Mouse (Mus musculus): ENCODE results near the gene Ap3b1.

DNA sequence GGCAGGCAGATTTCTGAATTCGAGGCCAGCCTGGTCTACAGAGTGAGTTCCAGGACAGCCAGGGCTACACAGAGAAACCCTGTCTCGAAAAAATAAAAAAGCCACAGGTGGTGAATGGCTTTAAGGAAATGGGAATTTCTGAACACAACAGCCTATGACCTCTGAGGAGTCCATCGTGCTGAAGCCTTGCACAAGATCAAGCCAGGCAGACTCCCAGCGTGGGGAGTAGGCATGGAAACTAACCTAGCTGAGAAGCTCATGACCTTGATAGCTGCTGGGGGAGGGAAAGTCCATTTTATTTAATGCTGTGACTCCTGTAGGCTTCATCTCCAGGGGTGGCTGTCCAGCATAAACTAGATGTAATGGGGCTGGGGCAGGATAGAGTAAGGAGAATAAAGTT lies 159.4 kb downstream of the Ap3b1 start:
- no peak for TF ChIP-seq CTCF (conservative IDR thresholded peaks at IDR 0.05 in 1 of 2, IDR thresholded peaks at IDR 0.05 in 1 of 2; ENCODE audit: low read depth in 2 of 2, low read length in 2 of 2)
- no peak for TF ChIP-seq JUND (conservative IDR thresholded peaks at IDR 0.05; ENCODE audit: low read depth, low read length)
- TF ChIP-seq BHLHE40 (IDR thresholded peaks at IDR 0.05; ENCODE audit: low read depth, low read length) = no peak
- TF ChIP-seq NRF1 (IDR thresholded peaks at IDR 0.05; ENCODE audit: low read depth, low read length) = no peak
- TF ChIP-seq USF2 (conservative IDR thresholded peaks at IDR 0.05; ENCODE audit: low read depth, low read length) = no peak
- TF ChIP-seq ZKSCAN1 (IDR thresholded peaks at IDR 0.05; ENCODE audit: borderline replicate concordance, low read depth, low read length) = no peak
- no peak for TF ChIP-seq ZC3H11A (IDR thresholded peaks at IDR 0.05; ENCODE audit: low read depth, low read length)
- no peak for TF ChIP-seq USF1 (IDR thresholded peaks at IDR 0.05; ENCODE audit: low read depth, low read length)
